Mouse (Mus musculus): ENCODE measurements at regions not wholly inside any gene's neighbourhood (a gene's known extent, or its start where the extent isn't known, plus 50 kb on each side); places are given as distances from the start of the nearest gene placed in this dataset.
"Not testable (repeated sequence)": the region's sequence is repeated elsewhere in the genome, so short reads cannot be mapped to it uniquely, and the experiment has no call there.

- not testable (repeated sequence) for DNase-seq (ENCODE audit: low spot score in 2 of 2)
These were observed 58.7 kb upstream of the 2310057J18Rik start for GRCm38 (mm10) chr10:29044781-29045180.

GRCm38 (mm10) chr10:29087823-29088222 lies 55.8 kb upstream of the Soga3 start:
- peak in 1 of 2 experiments; percentile 26 for DNase-seq (ENCODE audit: low spot score in 2 of 2)
